Mouse (Mus musculus): ENCODE data around the gene Cyyr1.
"Not testable (repeated sequence)": the region's sequence is repeated elsewhere in the genome, so short reads cannot be mapped to it uniquely, and the experiment has no call there.

The Cyyr1 gene

GRCm38 (mm10) chr16:85553297-85553696 lies at the start of gene Cyyr1:
Cyyr1 (minus strand) TSS chr16:85553397.
- DNase-seq (ENCODE audit: extremely low spot score): not testable (repeated sequence)

GRCm38 (mm10) chr16:85588844-85589243 lies 35.6 kb upstream of the Cyyr1 start:
- DNase-seq (ENCODE audit: extremely low spot score): no peak

- DNase-seq (ENCODE audit: extremely low spot score): no peak
Measured at GRCm38 (mm10) chr16:85587573-85588226, 34.5 kb upstream of the Cyyr1 start.

GRCm38 (mm10) chr16:85566474-85566873 lies 13.3 kb upstream of the Cyyr1 start:
- DNase-seq (ENCODE audit: extremely low spot score): no peak

GRCm38 (mm10) chr16:85553838-85554237 lies 641 bp upstream of the Cyyr1 start:
- no peak for DNase-seq (ENCODE audit: extremely low spot score)

- DNase-seq (ENCODE audit: extremely low spot score): not testable (repeated sequence)
Measured at GRCm38 (mm10) chr16:85551976-85552375, 1.2 kb downstream of the Cyyr1 start.

GRCm38 (mm10) chr16:85549971-85550567 lies 3.1 kb downstream of the Cyyr1 start:
- DNase-seq (ENCODE audit: extremely low spot score): peak; percentile 65

GRCm38 (mm10) chr16:85546519-85546918 lies 6.7 kb downstream of the Cyyr1 start:
- DNase-seq (ENCODE audit: extremely low spot score): no peak

GRCm38 (mm10) chr16:85541676-85542273 lies 11.4 kb downstream of the Cyyr1 start:
- no peak for DNase-seq (ENCODE audit: extremely low spot score)

- DNase-seq (ENCODE audit: extremely low spot score): no peak
Measured at GRCm38 (mm10) chr16:85541023-85541422, 12.2 kb downstream of the Cyyr1 start.

- no peak for DNase-seq (ENCODE audit: extremely low spot score)
Measured at GRCm38 (mm10) chr16:85538367-85538766, 14.8 kb downstream of the Cyyr1 start.

- DNase-seq (ENCODE audit: extremely low spot score): no peak
Measured at GRCm38 (mm10) chr16:85536075-85536474, 17.1 kb downstream of the Cyyr1 start.

GRCm38 (mm10) chr16:85527743-85528620 lies 25.2 kb downstream of the Cyyr1 start:
- DNase-seq (ENCODE audit: extremely low spot score): peak; percentile 31

GRCm38 (mm10) chr16:85524589-85524988 lies 28.6 kb downstream of the Cyyr1 start:
- no peak for DNase-seq (ENCODE audit: extremely low spot score)

GRCm38 (mm10) chr16:85507264-85507663 lies 45.9 kb downstream of the Cyyr1 start:
- no peak for DNase-seq (ENCODE audit: extremely low spot score)

- peak; percentile 13 for DNase-seq (ENCODE audit: extremely low spot score)
Measured at GRCm38 (mm10) chr16:85505108-85505507, 48.1 kb downstream of the Cyyr1 start.

- DNase-seq (ENCODE audit: extremely low spot score): no peak
Measured at GRCm38 (mm10) chr16:85503416-85503815, 49.8 kb downstream of the Cyyr1 start.

GRCm38 (mm10) chr16:85495837-85496236 lies 57.4 kb downstream of the Cyyr1 start:
- no peak for DNase-seq (ENCODE audit: extremely low spot score)

- DNase-seq (ENCODE audit: extremely low spot score): no peak
Measured at GRCm38 (mm10) chr16:85488105-85488607, 65.0 kb downstream of the Cyyr1 start.

GRCm38 (mm10) chr16:85487266-85487665 lies 65.9 kb downstream of the Cyyr1 start:
- DNase-seq (ENCODE audit: extremely low spot score): no peak

GRCm38 (mm10) chr16:85484557-85484956 lies 68.6 kb downstream of the Cyyr1 start:
- DNase-seq (ENCODE audit: extremely low spot score): no peak

- no peak for DNase-seq (ENCODE audit: extremely low spot score)
Measured at GRCm38 (mm10) chr16:85474552-85475071, 78.6 kb downstream of the Cyyr1 start.

Data from embryo, embryonic 9.5 days (tissue).